Mouse (Mus musculus) liver, embryonic 14.5 days (tissue): ENCODE data around the gene Adamtsl5. TPM values are rescaled to one million over a fixed set of nuclear protein-coding genes. Genes with fewer than 3 reads are reported as not detected.

ENCODE experiments used
- ATAC-seq: fragments of 200-750 bp; cut with Nextera tagmentation; 2 replicates; pipeline ENCODE4 v1.8.0; 2017; ENCODE audit warnings: moderate number of reproducible peaks, mild to moderate bottlenecking, moderate library complexity; ENCODE audit not compliant: insufficient read depth
- DNase-seq, 3 experiments: peaks; one replicate each; pipeline ENCODE4 v3.0.0-alpha.2; 2012 to 2013; ENCODE audit warnings: low read depth in 3 of 3, low spot score in 3 of 3
- H3K27ac ChIP-seq: fragments of 300-500 bp; sonication (generic); 2 replicates; pipeline ENCODE4 v1.5.1; 2014; ENCODE audit warnings: moderate library complexity, mild to moderate bottlenecking, control low read depth, inconsistent platforms
- H3K27me3 ChIP-seq: fragments of 300-500 bp; sonication (generic); 2 replicates; pipeline ENCODE4 v1.6.1; 2014; ENCODE audit warnings: mild to moderate bottlenecking, low read length, moderate library complexity; ENCODE audit not compliant: control insufficient read depth, insufficient read depth
- H3K36me3 ChIP-seq: fragments of 300-500 bp; sonication (generic); replicated peaks from 2 replicates; pipeline ENCODE4 v1.6.1; 2014; ENCODE audit warnings: low read depth; ENCODE audit not compliant: control insufficient read depth, insufficient read depth
- H3K4me1 ChIP-seq, 2 experiments: fragments of 200-500 bp in 1 of 2; fragments of 300-500 bp in 1 of 2; sonication (generic) in 1 of 2; replicated peaks; 2 replicates each; pipeline ENCODE4 v1.6.1; 2012 to 2014; ENCODE audit warnings: antibody characterized with exemption in 1 of 2, inconsistent platforms in 1 of 2, low read length in 1 of 2; ENCODE audit not compliant: control insufficient read depth in 2 of 2, insufficient read depth in 2 of 2
- H3K4me2 ChIP-seq: fragments of 300-500 bp; sonication (generic); 2 replicates; pipeline ENCODE4 v1.6.1; 2014; ENCODE audit warnings: low read depth, mild to moderate bottlenecking, control low read depth, moderate library complexity
- H3K4me3 ChIP-seq, 2 experiments: fragments of 200-500 bp in 1 of 2; fragments of 300-500 bp in 1 of 2; sonication (generic) in 1 of 2; 2 replicates each; pipeline ENCODE4 v1.5.1; 2012 to 2014; ENCODE audit warnings: low read depth in 2 of 2, low read length in 2 of 2, mild to moderate bottlenecking in 2 of 2, control low read depth in 1 of 2, inconsistent platforms in 1 of 2, moderate library complexity in 1 of 2; ENCODE audit not compliant: insufficient read depth in 1 of 2
- H3K9ac ChIP-seq: fragments of 300-500 bp; sonication (generic); replicated peaks from 2 replicates; pipeline ENCODE4 v1.6.1; 2014; ENCODE audit warnings: mild to moderate bottlenecking, control low read depth, moderate library complexity
- H3K9me3 ChIP-seq: fragments of 300-500 bp; sonication (generic); 2 replicates; pipeline ENCODE4 v1.6.1; 2016; ENCODE audit warnings: low read length, mixed read lengths; ENCODE audit not compliant: control insufficient read depth
- CTCF ChIP-seq: IDR thresholded peaks from 2 replicates; pipeline ENCODE4 v1.5.1; 2016; ENCODE audit warnings: antibody characterized with exemption, low read depth, control low read depth
- EP300 ChIP-seq: IDR thresholded peaks from 2 replicates; pipeline ENCODE4 v1.6.1; 2016; ENCODE audit warnings: antibody characterized with exemption, low read depth
- WGBS: fragments of 180-500 bp; shearing (Covaris S2); extraction: QIAGEN DNeasy Blood & Tissue Kit; methylation state at CpG from one replicate; pipeline ENCODE4 v1.1.7; 2014; ENCODE audit not compliant: insufficient replicate concordance; 5-methylcytosine and 5-hydroxymethylcytosine counted together
- polyA plus RNA-seq, 2 experiments: library from polyadenylated mRNA; depleted of rRNA in 1 of 2; stranded (reverse) in 1 of 2; unstranded in 1 of 2; fragments of >200 nt; fragmentation: Nextera tagmentation in 1 of 2; extraction: Ambion mirVana in 1 of 2; gene quantifications; 2 replicates each; pipeline versions ENCODE4 v1.2.1 to v1.2.3; 2012 to 2014

The Adamtsl5 gene
- polyA plus RNA-seq, 2 experiments, result 1.3 to 1.9 TPM

- Histone ChIP-seq H3K4me2 (peak overlapping the region; percentile 90), H3K4me3 (peak overlapping the region; percentile 48 to 49), H3K27me3 (peaks cover 50% of the 10 kb centered on the region), H3K4me1 (peaks cover 38 to 46% of the 10 kb centered on the region in 2 experiments), H3K36me3 (no peaks in the 10 kb centered on the region), H3K27ac (peak overlapping the region; percentile 99), H3K9me3 (no peaks in the 10 kb centered on the region), H3K9ac (peak overlapping the region; percentile 68)
- ATAC-seq (peak; percentile 33; the same call in 1 of the 2 replicates), DNase-seq (peak in 2 of 3 experiments; percentile 61 to 64)
- TF ChIP-seq EP300, result peak; percentile 35
- 0 out of 2 replicates have a peak, but pooled peaks have one; percentile 27 for TF ChIP-seq CTCF
- WGBS, result under 1% methylated on average over 16 of the region's 16 CpGs
Measured at GRCm38 (mm10) chr10:80345122-80345521, 3.1 kb downstream of the Adamtsl5 start.

GRCm38 (mm10) chr10:80344131-80344661, 4.0 kb downstream of the Adamtsl5 start:
- Histone ChIP-seq H3K4me1 (peaks cover 39 to 47% of the 10 kb centered on the region in 2 experiments), H3K27me3 (peaks cover 41% of the 10 kb centered on the region), H3K9me3 (no peaks in the 10 kb centered on the region), H3K4me2 (peak overlapping the region; percentile 90), H3K9ac (peak overlapping the region; percentile 68), H3K4me3 (peak overlapping the region; percentile 49 to 55), H3K36me3 (no peaks in the 10 kb centered on the region), H3K27ac (peak overlapping the region; percentile 99)
- DNase-seq (peak; percentile 79 to 86 (median 81)), ATAC-seq (peak; percentile 81)
- WGBS, result 5% methylated on average over 9 of the region's 9 CpGs
- TF ChIP-seq CTCF (no peak), EP300 (peak; percentile 76)

GRCm38 (mm10) chr10:80343425-80343895, 4.8 kb downstream of the Adamtsl5 start:
- DNase-seq (no peak), ATAC-seq (peak; percentile 11; the same call in 1 of the 2 replicates)
- H3K36me3 ChIP-seq, result no peaks in the 10 kb centered on the region
- H3K4me3 ChIP-seq, result peak overlapping the region; percentile 42 to 49
- WGBS, result 18% methylated on average over 13 of the region's 13 CpGs
- no peaks in the 10 kb centered on the region for H3K9me3 ChIP-seq
- H3K4me1 ChIP-seq, result peaks cover 39 to 47% of the 10 kb centered on the region in 2 experiments
- H3K4me2 ChIP-seq, result peak overlapping the region; percentile 90
- H3K27ac ChIP-seq, result peak overlapping the region; percentile 99
- peak overlapping the region; percentile 54 for H3K9ac ChIP-seq
- peaks cover 34% of the 10 kb centered on the region for H3K27me3 ChIP-seq
- no peak for TF ChIP-seq EP300
- TF ChIP-seq CTCF, result no peak

GRCm38 (mm10) chr10:80342749-80343424, 5.3 kb downstream of the Adamtsl5 start:
- peak; percentile 59 to 73 (median 64) for DNase-seq
- Histone ChIP-seq H3K27me3 (peaks cover 34% of the 10 kb centered on the region), H3K36me3 (no peaks in the 10 kb centered on the region), H3K4me1 (peaks cover 39 to 44% of the 10 kb centered on the region in 2 experiments), H3K9me3 (no peaks in the 10 kb centered on the region), H3K27ac (peak overlapping the region; percentile 99), H3K4me3 (peak overlapping the region; percentile 42 to 49), H3K9ac (peak overlapping the region; percentile 54), H3K4me2 (peak overlapping the region; percentile 90)
- ATAC-seq, result peak; percentile 12; the same call in 1 of the 2 replicates
- WGBS, result under 1% methylated on average over 33 of the region's 33 CpGs
- no peak for TF ChIP-seq EP300
- TF ChIP-seq CTCF, result no peak

GRCm38 (mm10) chr10:80342305-80342748, 5.9 kb downstream of the Adamtsl5 start:
- no peak for ATAC-seq
- H3K4me3 ChIP-seq, result peak overlapping the region; percentile 30 to 49; a peak in 3 of 4 replicates
- 5% methylated on average over 26 of the region's 26 CpGs for WGBS
- H3K9ac ChIP-seq, result peak overlapping the region; percentile 33
- DNase-seq, result no peak
- peaks cover 39 to 42% of the 10 kb centered on the region in 2 experiments for H3K4me1 ChIP-seq
- peaks cover 29% of the 10 kb centered on the region for H3K27me3 ChIP-seq
- H3K4me2 ChIP-seq, result peak overlapping the region; percentile 90
- no peak overlapping the region for H3K27ac ChIP-seq
- H3K9me3 ChIP-seq, result no peaks in the 10 kb centered on the region
- H3K36me3 ChIP-seq, result no peaks in the 10 kb centered on the region
- no peak for TF ChIP-seq EP300
- TF ChIP-seq CTCF, result 0 out of 2 replicates have a peak, but pooled peaks have one; percentile 13
